Mouse (Mus musculus) olfactory bulb, adult 2 months (tissue): ENCODE data around the gene Olfr370.

Experiments used
- CTCF ChIP-seq: fragments of 200-500 bp; IDR thresholded peaks from 2 replicates; pipeline ENCODE4 v1.5.1; 2012; ENCODE audit warnings: low read depth, mild to moderate bottlenecking, low read length, moderate library complexity; ENCODE audit not compliant: insufficient read depth
- POLR2A ChIP-seq: fragments of 200-500 bp; IDR thresholded peaks from 2 replicates; pipeline ENCODE4 v1.6.1; 2012; ENCODE audit warnings: mild to moderate bottlenecking, low read depth, low read length, moderate library complexity; ENCODE audit not compliant: insufficient read depth

GRCm38 (mm10) chr8:83573140-83573875, 37.7 kb downstream of the Olfr370 start:
- no peak for TF ChIP-seq CTCF
- TF ChIP-seq POLR2A: no peak
